Mouse (Mus musculus) ES-CJ7 (cell line): ENCODE measurements around the gene Fmnl1.

Source experiments
- DNase-seq: peaks from one replicate; pipeline ENCODE4 v3.0.0; 2011; ENCODE audit warnings: low read depth, low spot score

Gene Fmnl1

GRCm38 (mm10) chr11:103160738-103161137, 10.2 kb upstream of the Fmnl1 start:
- no peak for DNase-seq

DNA sequence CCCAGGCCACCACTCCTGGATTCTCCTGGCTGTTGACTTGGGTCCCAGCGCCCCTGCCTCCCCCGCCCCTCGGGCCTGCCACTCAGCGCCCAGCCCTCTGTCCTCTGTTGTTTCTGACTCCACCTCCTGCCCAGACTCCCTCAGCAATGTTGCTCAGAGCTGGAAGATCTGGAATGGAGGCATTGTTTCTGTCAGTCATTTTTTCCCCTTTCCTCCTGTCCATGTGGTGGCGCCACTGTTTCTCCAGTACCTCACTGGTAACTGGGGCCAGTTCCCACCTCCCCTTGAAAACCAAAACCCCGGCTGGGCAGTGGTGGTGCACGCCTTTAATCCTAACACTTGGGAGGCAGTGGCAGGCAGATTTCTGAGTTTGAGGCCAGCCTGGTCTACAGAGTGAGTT, 9.5 kb upstream of the Fmnl1 start:
- peak; percentile 93 for DNase-seq

GRCm38 (mm10) chr11:103162132-103162531, 8.8 kb upstream of the Fmnl1 start:
- peak; percentile 64 for DNase-seq

GRCm38 (mm10) chr11:103164391-103164790, 6.5 kb upstream of the Fmnl1 start:
- DNase-seq, result peak; percentile 72

GRCm38 (mm10) chr11:103168690-103169390, 2.1 kb upstream of the Fmnl1 start:
- DNase-seq, result peak; percentile 78

GRCm38 (mm10) chr11:103169664-103170063, 1.2 kb upstream of the Fmnl1 start:
- DNase-seq, result no peak

DNA sequence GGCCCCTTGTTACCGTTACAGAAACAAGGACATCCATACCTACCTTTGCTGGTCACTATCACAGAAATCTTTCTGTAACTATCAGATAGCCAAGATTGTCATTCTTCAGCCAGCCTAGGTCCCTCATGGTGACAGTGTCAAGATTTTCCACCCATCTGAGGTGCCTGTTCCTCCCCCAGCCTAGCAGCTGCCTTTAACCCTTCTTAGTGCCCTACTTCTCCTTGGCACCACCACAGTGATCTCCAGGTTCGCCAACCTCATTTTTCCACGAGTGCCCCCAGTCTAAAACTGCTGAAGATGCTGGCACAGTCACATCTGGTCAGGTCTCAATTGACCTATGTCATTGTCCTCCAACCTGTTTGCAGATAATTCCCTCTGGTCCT, 805 bp upstream of the Fmnl1 start:
- no peak for DNase-seq

- no peak for DNase-seq
Observed at GRCm38 (mm10) chr11:103171286-103171620, 346 bp downstream of the Fmnl1 start.

DNA sequence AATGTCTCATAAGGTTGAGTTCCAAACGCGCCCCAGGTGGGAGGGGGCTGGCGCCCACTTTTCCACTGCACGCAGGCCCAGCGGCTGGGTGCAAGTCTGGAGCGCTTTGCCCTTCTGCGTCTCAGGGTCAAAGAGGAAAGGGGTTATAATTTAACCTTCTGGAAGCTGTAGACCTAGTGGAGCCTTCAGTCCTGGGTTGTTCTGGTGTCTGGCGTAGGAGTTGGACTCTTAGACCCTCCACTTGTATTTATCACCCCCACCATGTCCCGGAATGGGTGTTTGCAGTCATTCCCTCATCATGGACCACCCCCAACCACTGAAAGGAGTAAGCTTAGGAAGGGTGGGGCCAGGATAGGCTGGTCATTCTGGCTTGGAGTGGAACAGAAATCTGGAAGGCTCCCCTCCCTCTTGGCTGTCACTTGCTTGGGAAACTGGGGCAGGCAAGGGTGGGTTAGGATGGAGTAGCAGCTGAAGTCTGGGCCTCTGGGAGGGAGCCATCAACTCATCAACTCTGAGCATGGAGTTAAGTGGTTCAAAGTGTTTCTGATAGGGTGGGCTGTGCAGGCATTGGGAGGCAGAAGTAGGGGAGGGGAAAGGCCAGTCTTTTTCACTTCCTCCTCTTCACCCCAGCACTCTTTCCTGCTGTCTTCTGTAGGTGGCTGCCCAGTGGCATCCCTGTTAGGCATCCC, 940 bp downstream of the Fmnl1 start:
- no peak for DNase-seq

- DNase-seq, result no peak
Observed at GRCm38 (mm10) chr11:103172392-103173040, 1.6 kb downstream of the Fmnl1 start.

GRCm38 (mm10) chr11:103173041-103173770, 2.3 kb downstream of the Fmnl1 start:
- no peak for DNase-seq

DNA sequence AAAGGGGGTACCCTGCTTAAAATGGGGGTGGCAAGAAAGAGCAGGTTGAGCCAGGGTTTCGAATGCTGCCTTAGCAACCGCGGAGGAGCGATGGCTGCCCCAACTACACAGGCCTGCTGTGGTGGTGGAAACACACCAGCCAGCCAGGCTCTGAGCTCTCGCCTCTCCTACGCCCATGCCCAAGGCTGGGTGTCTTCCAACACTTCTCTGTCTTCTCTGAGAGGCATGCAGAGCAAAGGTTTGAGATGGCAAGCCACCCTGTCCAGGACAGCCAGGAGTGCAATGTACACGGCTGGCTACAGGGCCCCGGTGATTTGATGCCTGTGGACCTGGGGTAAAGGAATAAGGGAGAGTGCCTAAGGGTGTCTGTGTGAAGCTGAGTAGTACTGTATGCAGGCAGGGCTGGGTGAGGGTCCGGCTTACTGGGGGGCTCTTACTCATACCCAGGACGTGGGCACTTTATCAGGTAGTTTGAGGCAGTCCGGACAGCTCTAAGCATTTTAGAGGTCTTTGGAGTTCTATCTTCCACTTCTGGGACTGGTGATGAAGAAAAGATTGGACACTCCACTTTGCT, 3.0 kb downstream of the Fmnl1 start:
- no peak for DNase-seq

- no peak for DNase-seq
Observed at GRCm38 (mm10) chr11:103174411-103174832, 3.5 kb downstream of the Fmnl1 start.

DNA sequence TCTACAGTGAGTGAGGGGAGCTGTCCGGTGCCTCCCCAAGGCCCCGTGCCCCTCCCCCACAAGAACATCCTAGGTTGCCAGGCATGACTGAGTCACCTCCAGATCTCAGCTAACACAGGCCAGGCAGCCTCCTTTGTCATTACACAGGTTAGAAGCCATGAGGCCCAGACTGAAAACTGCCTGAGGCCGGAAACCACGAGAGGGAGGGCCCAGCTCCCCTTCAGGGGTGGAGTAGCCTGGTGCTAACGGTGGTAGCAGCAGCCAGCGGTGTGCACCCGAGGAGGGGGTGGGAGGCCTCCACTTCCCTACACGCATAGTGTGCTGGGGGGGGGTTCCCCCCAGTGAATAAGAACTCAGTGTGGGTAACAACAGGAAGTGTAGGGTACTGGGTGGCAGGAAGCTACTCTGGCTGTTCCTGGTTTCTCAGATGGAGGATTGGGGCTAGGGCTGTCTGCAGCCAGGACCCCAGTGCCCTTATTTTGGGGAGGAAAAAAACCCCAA, 4.0 kb downstream of the Fmnl1 start:
- DNase-seq, result peak; percentile 77

DNA sequence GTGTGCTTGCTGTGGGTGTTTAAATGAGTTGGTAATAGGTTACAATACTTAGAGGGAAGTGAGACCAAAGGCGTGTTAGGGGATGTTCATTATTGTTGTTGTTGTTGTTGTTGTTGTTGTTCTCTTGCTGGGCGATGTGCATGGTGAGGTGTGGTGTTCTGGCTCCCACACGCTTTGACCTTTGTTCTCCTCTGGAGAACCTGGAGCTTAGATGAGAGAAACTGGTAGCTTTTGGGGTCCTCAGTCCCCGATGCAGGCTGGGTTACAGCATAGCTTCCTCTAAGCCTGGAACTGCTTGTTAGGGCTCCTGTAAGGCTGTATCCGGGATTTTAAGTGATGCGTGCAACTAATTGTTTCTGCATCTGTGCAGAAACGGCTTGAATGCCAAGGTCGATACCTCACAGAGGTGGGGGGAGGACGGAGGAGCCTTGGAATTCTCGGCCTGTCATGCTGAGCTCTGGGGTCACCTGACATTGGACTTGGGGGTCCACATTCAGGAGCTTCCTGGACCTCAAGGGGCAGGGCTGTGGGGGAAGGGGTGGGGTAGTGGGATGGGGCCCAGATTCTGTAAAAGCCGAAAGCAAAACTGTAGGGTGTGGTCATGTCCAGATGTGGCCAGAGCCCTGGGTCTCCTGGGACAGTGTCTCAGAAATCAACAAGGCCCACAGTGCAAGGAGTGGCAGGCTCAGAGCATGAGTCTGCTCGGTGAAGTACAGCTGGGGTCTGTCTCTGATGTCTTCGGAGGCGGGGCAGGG, 5.0 kb downstream of the Fmnl1 start:
- no peak for DNase-seq

DNA sequence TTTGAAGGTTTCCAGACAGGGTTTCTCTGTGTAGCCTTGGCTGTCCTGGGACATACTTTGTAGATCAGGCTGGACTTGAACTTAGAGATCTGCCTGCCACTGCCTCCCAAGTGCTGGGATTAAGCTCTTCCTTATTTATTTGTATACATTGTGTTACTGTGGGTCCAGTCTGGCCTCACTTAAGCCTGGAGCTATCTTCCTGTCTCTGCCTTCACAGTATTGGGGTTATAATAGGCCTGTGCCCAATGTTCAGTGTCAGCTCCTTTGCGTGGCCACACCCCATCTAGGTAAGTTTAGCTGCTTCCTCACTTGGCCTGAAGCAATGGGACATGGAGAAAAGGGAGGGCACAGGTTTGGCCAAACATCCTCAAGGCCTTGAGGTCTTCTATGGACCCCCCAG, 5.6 kb downstream of the Fmnl1 start:
- DNase-seq, result no peak

GRCm38 (mm10) chr11:103177216-103177615, 6.3 kb downstream of the Fmnl1 start:
- no peak for DNase-seq

DNA sequence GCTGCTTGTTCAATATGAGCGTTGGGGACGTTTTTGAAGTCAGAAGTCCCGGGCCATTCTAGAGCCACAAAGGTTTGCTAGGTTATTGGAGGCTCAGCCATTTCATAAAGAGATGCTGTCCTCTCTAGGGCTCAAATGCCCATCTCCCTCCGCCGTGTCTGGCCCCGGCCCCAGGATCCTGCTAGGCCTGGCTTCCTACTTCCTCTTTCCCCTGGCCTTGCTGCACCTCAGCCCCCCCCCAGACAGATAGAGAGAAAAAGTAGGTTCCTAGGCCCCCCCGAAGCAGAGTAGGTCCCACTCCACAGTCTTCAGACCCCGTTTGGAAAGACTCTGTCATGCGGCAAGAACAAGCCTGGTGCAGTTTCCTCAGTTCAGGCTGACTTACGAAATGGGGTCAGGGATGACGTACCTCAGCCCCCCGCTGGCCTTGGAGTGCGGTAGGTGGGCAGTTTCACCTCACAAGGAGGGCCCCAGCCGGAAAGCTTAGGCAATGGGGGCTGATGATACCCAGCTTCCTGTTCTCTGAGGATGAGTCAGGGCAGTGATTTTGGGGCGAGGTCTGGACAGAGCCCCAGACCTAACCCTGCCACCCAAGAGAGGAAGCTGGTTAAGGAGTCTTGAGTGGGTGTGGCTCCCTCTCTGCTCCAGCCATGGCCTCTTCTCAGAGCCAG, 7.0 kb downstream of the Fmnl1 start:
- DNase-seq, result no peak

DNA sequence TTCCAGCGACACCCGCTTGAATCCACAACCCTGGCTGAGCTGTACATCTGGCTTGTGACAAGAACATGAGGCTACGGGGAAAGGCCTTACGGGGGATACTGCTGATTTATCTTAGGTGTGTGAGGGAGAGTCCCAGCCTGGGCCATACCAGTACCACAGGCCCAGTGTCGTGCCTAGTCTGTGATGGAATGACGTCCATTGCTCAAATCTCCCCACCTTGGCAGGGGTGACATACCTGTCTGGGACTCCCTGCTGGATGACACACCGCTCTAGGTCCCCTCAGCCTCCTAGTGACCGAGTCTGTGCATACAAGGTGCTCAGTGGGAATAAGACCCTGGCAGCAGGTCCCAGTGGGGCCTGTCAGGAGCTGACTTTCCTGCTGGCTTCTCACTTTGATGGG, 7.8 kb downstream of the Fmnl1 start:
- DNase-seq, result no peak

- no peak for DNase-seq
Observed at GRCm38 (mm10) chr11:103180426-103180825, 9.5 kb downstream of the Fmnl1 start.
